Mouse (Mus musculus): ENCODE results near the gene Tmem59. TPM values are rescaled to one million over a fixed set of nuclear protein-coding genes. Genes with fewer than 3 reads are reported as not detected.
A peak's percentile ranks its signal among the peaks of the same experiment; 100 is the strongest.

Tmem59 gene
- polyA plus RNA-seq, 1 experiment from 2014 or later = 221 TPM

DNA sequence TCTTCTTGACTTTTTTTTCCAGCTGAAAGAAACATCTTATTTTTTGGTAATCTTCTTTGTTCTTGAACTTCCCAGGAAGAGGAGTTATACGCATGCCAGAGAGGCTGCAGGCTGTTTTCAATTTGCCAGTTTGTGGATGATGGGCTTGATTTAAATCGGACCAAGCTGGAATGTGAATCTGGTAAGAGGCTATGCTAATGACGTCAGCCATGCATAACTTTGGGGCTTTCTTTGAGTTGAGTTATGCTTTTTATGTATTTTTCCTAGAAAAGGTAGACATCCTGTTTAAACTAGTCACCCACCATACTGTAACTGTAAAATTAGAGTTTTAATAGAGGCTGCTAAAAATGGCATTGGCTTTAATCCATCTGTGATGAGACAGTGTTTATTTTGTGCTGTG is 7.5 kb downstream of the Tmem59 start:
- no peak overlapping the region for H3K27ac ChIP-seq (ENCODE audit: low read depth, low read length)
- DNase-seq (ENCODE audit: low spot score) (no peak), ATAC-seq (replicated peaks; ENCODE audit: low FRiP score) (no peak)
- WGBS = 84% methylated on average over 3 of the region's 3 CpGs
- no peak overlapping the region for H3K4me2 ChIP-seq
- H3K4me1 ChIP-seq (replicated peaks; ENCODE audit: control insufficient read depth, insufficient read depth, low read length) = peaks cover 25% of the 10 kb centered on the region
- H3K9me3 ChIP-seq (ENCODE audit: control insufficient read depth, low read length) = no peaks in the 10 kb centered on the region
- no peaks in the 10 kb centered on the region for H3K27me3 ChIP-seq (replicated peaks; ENCODE audit: control insufficient read depth, insufficient read depth, low read length)
- no peak overlapping the region for H3K4me3 ChIP-seq (ENCODE audit: low read depth, low read length)
- H3K36me3 ChIP-seq (ENCODE audit: control insufficient read depth, insufficient read depth, low read length) = peaks cover 22% of the 10 kb centered on the region; the same call in 1 of the 2 replicates
- no peak overlapping the region for H3K9ac ChIP-seq (ENCODE audit: low read depth, low read length)

DNA sequence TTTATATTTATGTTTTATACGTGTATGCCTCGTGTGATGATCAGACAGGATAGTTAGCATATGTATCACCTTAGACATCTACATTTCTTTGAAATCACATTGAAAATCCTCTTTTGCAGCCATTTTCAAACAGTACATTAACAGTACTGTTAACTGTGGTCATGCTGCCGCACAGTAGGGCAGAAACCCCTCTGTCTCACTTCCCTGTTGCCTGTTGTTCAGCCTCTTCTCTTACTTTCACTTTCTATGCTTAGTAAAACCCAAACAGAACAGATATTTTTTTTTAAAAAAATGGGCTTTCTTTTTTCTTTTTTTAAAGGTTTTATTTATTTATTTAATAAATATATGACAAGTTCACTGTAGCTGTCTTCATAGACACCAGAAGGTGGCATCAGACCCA is 15.6 kb downstream of the Tmem59 start:
- H3K4me1 ChIP-seq (replicated peaks; ENCODE audit: control insufficient read depth, insufficient read depth, low read length) = no peaks in the 10 kb centered on the region
- no peak overlapping the region for H3K4me3 ChIP-seq (ENCODE audit: low read depth, low read length)
- peaks cover 31% of the 10 kb centered on the region for H3K36me3 ChIP-seq (ENCODE audit: control insufficient read depth, insufficient read depth, low read length)
- DNase-seq (ENCODE audit: low spot score) (no peak), ATAC-seq (replicated peaks; ENCODE audit: low FRiP score) (no peak)
- no peak overlapping the region for H3K27ac ChIP-seq (ENCODE audit: low read depth, low read length)
- no peak overlapping the region for H3K4me2 ChIP-seq
- 93% methylated on average over 3 of the region's 3 CpGs for WGBS
- no peaks in the 10 kb centered on the region for H3K27me3 ChIP-seq (replicated peaks; ENCODE audit: control insufficient read depth, insufficient read depth, low read length)
- no peaks in the 10 kb centered on the region for H3K9me3 ChIP-seq (ENCODE audit: control insufficient read depth, low read length)
- H3K9ac ChIP-seq (ENCODE audit: low read depth, low read length) = no peak overlapping the region

DNA sequence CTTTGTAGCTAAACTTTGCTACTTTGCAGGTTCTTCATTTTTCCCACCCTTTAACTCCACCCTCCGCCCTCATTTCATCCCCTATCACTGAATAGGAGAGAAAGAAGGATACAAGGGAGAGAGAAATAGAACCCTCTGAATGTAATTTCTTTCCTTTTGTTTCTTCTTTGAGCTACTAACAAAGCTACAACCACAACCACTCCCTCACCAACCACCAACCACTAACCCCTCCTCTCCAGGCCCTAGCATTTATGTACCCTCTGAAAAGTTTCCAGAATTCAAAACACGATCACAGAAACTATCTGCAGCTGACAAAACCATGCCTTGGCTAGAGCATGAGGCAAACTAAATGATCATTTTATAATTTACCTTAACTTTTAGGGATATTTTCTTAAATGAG is 18.3 kb downstream of the Tmem59 start:
- DNase-seq (ENCODE audit: low spot score) (no peak), ATAC-seq (replicated peaks; ENCODE audit: low FRiP score) (no peak)
- H3K27me3 ChIP-seq (replicated peaks; ENCODE audit: control insufficient read depth, insufficient read depth, low read length) = no peaks in the 10 kb centered on the region
- no peaks in the 10 kb centered on the region for H3K4me1 ChIP-seq (replicated peaks; ENCODE audit: control insufficient read depth, insufficient read depth, low read length)
- H3K27ac ChIP-seq (ENCODE audit: low read depth, low read length) = no peak overlapping the region
- H3K4me3 ChIP-seq (ENCODE audit: low read depth, low read length) = no peak overlapping the region
- H3K9ac ChIP-seq (ENCODE audit: low read depth, low read length) = no peak overlapping the region
- peaks cover 39% of the 10 kb centered on the region for H3K36me3 ChIP-seq (ENCODE audit: control insufficient read depth, insufficient read depth, low read length)
- WGBS = 92% methylated on average over 2 of the region's 2 CpGs
- no peaks in the 10 kb centered on the region for H3K9me3 ChIP-seq (ENCODE audit: control insufficient read depth, low read length)
- no peak overlapping the region for H3K4me2 ChIP-seq

DNA sequence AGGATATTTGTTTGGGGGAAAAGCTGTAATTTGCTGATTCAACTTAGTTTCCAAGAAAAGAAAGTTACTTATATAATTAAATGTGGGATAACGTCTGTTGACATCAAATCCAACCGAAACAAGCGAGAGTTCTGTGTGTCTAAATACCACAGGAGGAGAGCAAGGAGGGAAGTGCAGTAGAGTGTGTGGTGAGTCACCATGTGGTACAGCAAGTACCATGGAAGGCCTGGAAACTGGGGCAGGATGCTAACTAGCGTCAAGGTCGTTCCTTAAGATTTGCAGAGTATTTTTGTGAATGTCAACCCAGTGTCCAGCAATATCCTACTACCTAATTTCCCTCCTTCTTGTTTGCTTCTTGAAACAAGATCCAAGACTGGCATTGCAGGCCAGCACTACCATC is 19.9 kb downstream of the Tmem59 start:
- H3K4me2 ChIP-seq = no peak overlapping the region
- no peaks in the 10 kb centered on the region for H3K4me1 ChIP-seq (replicated peaks; ENCODE audit: control insufficient read depth, insufficient read depth, low read length)
- DNase-seq (ENCODE audit: low spot score) (no peak), ATAC-seq (replicated peaks; ENCODE audit: low FRiP score) (no peak)
- H3K27me3 ChIP-seq (replicated peaks; ENCODE audit: control insufficient read depth, insufficient read depth, low read length) = no peaks in the 10 kb centered on the region
- peaks cover 42% of the 10 kb centered on the region for H3K36me3 ChIP-seq (ENCODE audit: control insufficient read depth, insufficient read depth, low read length)
- H3K27ac ChIP-seq (ENCODE audit: low read depth, low read length) = no peak overlapping the region
- H3K9me3 ChIP-seq (ENCODE audit: control insufficient read depth, low read length) = no peaks in the 10 kb centered on the region
- no peak overlapping the region for H3K9ac ChIP-seq (ENCODE audit: low read depth, low read length)
- no peak overlapping the region for H3K4me3 ChIP-seq (ENCODE audit: low read depth, low read length)
- 91% methylated on average over 5 of the region's 5 CpGs for WGBS

DNA sequence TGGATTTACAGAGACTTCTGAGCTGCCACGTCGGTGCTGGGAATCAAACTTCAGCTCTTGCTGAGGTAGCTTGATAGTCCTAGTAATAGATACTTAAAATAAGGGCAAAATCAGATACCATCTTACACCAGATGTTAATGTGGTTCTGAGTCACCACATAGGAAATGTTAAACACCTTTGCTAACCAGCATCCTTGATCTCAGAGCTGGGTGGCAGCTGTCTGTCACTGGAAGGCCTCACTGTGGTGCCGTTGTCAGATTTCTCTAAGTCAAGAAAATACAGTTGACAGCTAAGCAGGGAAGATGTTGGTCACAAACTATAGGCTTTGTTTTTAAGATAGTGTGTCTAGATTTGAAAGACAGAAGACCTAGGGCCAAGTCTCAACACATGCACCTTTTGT is 23.6 kb downstream of the Tmem59 start:
- DNase-seq (ENCODE audit: low spot score) (no peak), ATAC-seq (replicated peaks; ENCODE audit: low FRiP score) (no peak)
- no peaks in the 10 kb centered on the region for H3K9me3 ChIP-seq (ENCODE audit: control insufficient read depth, low read length)
- H3K4me3 ChIP-seq (ENCODE audit: low read depth, low read length) = no peak overlapping the region
- H3K4me2 ChIP-seq = no peak overlapping the region
- H3K36me3 ChIP-seq (ENCODE audit: control insufficient read depth, insufficient read depth, low read length) = peaks cover 37% of the 10 kb centered on the region
- H3K4me1 ChIP-seq (replicated peaks; ENCODE audit: control insufficient read depth, insufficient read depth, low read length) = no peaks in the 10 kb centered on the region
- H3K27me3 ChIP-seq (replicated peaks; ENCODE audit: control insufficient read depth, insufficient read depth, low read length) = no peaks in the 10 kb centered on the region
- WGBS = 88% methylated on average over 3 of the region's 3 CpGs
- no peak overlapping the region for H3K9ac ChIP-seq (ENCODE audit: low read depth, low read length)
- no peak overlapping the region for H3K27ac ChIP-seq (ENCODE audit: low read depth, low read length)

DNA sequence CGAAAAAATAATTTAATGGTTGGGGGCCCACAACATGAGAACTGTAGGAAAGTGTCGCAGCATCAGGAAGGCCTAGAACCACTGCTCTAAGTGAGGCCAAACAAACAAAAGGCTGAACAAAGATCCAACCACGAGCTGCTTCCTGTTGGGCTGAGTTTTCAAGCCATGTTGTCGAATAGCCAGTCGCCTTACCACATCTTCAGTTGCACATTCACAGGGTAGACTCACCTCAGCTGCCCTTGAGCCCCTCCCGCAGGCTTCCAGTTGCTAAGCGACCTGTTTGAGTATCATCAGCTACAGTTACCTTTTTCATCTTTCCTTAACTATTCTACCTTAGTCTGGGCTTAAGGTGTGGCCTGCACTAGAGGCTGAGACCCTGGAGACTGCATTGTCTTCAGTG is 24.8 kb downstream of the Tmem59 start:
- no peak for DNase-seq (ENCODE audit: low spot score)
- Histone ChIP-seq H3K9ac (ENCODE audit: low read depth, low read length) (no peak overlapping the region), H3K27ac (ENCODE audit: low read depth, low read length) (no peak overlapping the region), H3K36me3 (ENCODE audit: control insufficient read depth, insufficient read depth, low read length) (peaks cover 30% of the 10 kb centered on the region), H3K27me3 (replicated peaks; ENCODE audit: control insufficient read depth, insufficient read depth, low read length) (no peaks in the 10 kb centered on the region), H3K9me3 (ENCODE audit: control insufficient read depth, low read length) (no peaks in the 10 kb centered on the region), H3K4me2 (no peak overlapping the region), H3K4me3 (ENCODE audit: low read depth, low read length) (no peak overlapping the region), H3K4me1 (replicated peaks; ENCODE audit: control insufficient read depth, insufficient read depth, low read length) (no peaks in the 10 kb centered on the region)
- 80% methylated on average over 7 of the region's 7 CpGs for WGBS
- ATAC-seq (replicated peaks; ENCODE audit: low FRiP score) = no peak

DNA sequence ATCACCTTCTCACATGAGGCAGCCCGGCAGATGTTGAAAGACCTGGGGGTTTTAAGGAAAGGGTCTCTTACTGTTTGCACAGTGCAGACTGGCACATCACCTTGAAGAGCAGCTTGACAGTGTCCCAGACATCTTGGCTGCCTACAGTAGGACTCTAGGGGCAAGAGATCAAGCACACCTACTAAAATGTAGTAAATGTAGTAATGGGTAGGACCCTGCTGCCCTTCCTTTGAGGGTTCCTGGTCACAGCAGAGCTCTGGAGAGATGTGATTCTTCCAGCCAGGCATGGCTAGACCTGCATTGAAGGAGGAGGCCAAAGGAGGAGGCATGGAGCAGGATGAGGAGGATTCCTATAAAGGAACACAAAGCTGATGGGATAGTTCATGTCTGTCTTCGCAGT is 28.8 kb downstream of the Tmem59 start:
- Histone ChIP-seq H3K27me3 (replicated peaks; ENCODE audit: control insufficient read depth, insufficient read depth, low read length) (no peaks in the 10 kb centered on the region), H3K36me3 (ENCODE audit: control insufficient read depth, insufficient read depth, low read length) (peaks cover 10% of the 10 kb centered on the region), H3K9ac (ENCODE audit: low read depth, low read length) (no peak overlapping the region), H3K4me3 (ENCODE audit: low read depth, low read length) (no peak overlapping the region), H3K4me1 (replicated peaks; ENCODE audit: control insufficient read depth, insufficient read depth, low read length) (peaks cover 9% of the 10 kb centered on the region; the same call in 1 of the 2 replicates), H3K9me3 (ENCODE audit: control insufficient read depth, low read length) (no peaks in the 10 kb centered on the region), H3K4me2 (no peak overlapping the region), H3K27ac (ENCODE audit: low read depth, low read length) (no peak overlapping the region)
- no peak for DNase-seq (ENCODE audit: low spot score)
- 92% methylated on average over 2 of the region's 2 CpGs for WGBS
- no peak for ATAC-seq (replicated peaks; ENCODE audit: low FRiP score)

DNA sequence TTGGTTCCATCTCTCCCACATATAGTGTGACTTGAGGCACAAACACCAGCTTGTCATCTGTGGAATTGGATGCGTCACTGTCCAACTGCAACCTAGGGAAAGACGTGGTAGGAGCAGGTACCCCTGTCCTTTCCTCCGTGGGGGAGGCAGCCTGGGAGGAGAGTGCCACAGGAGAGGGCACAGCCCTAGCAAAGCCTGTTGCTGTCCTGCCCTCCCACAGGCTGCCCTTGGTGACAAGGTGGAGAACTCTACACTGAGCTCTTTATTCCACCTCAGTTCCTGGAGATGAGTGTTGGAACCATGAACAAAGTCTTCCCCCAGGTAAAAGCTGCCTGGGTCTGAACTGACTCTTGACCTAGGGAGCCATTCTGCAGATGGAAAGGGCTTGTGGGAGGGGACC is 30.7 kb downstream of the Tmem59 start, which contains the start of gene Ldlrad1:
Gene Ldlrad1 (plus strand): TSS at position 301 of the 400 bp plus-strand sequence.
- no peak within 1 kb of the TSS for H3K4me2 ChIP-seq
- H3K27ac ChIP-seq (ENCODE audit: low read depth, low read length) = no peak within 1 kb of the TSS
- H3K9ac ChIP-seq (ENCODE audit: low read depth, low read length) = no peak within 1 kb of the TSS
- DNase-seq (ENCODE audit: low spot score) (no peak), ATAC-seq (replicated peaks; ENCODE audit: low FRiP score) (no peak)
- peaks cover 9% of the 10 kb centered on the region; the same call in 1 of the 2 replicates for H3K4me1 ChIP-seq (replicated peaks; ENCODE audit: control insufficient read depth, insufficient read depth, low read length)
- H3K9me3 ChIP-seq (ENCODE audit: control insufficient read depth, low read length) = no peaks in the 10 kb centered on the region
- no peak within 1 kb of the TSS for H3K4me3 ChIP-seq (ENCODE audit: low read depth, low read length)
- no peaks in the 10 kb centered on the region for H3K27me3 ChIP-seq (replicated peaks; ENCODE audit: control insufficient read depth, insufficient read depth, low read length)
- 83% methylated on average over 3 of the region's 3 CpGs for WGBS
- H3K36me3 ChIP-seq (ENCODE audit: control insufficient read depth, insufficient read depth, low read length) = peaks cover 3% of the 10 kb centered on the region; the same call in 1 of the 2 replicates

DNA sequence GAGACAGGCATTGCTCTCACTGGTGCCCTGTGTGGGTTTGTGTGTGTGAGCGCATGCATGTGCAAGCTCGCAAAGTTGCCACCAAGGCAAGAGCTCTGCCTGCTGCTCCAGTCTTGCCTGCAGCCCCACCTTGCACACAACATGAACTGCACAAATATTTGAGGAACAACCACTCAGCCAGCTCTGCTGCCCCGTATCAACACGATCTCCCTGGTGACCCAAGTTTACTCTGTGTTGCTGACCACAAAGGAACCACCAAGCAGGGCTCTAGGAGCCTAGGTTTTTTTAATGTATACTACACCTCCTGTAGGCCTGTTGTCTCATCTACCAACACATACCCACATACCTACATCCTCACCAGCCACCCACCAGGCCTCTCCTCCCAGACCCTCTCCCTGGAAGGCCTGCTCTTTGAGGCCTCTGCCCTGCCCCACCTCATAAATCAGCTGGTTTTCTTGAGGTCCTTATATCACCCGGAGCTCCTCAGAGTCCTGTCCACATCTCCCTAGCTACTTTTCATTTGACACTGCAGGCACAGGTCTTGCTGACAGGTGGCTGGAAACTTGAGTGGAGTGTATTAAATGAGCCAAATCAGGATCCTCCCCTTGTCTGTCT is 32.4 kb downstream of the Tmem59 start:
- DNase-seq (ENCODE audit: low spot score) = no peak
- Histone ChIP-seq H3K4me1 (replicated peaks; ENCODE audit: control insufficient read depth, insufficient read depth, low read length) (peaks cover 9% of the 10 kb centered on the region; the same call in 1 of the 2 replicates), H3K36me3 (ENCODE audit: control insufficient read depth, insufficient read depth, low read length) (peaks cover 3% of the 10 kb centered on the region; the same call in 1 of the 2 replicates), H3K9me3 (ENCODE audit: control insufficient read depth, low read length) (no peaks in the 10 kb centered on the region), H3K4me3 (ENCODE audit: low read depth, low read length) (no peak overlapping the region), H3K27ac (ENCODE audit: low read depth, low read length) (no peak overlapping the region), H3K4me2 (no peak overlapping the region), H3K27me3 (replicated peaks; ENCODE audit: control insufficient read depth, insufficient read depth, low read length) (no peaks in the 10 kb centered on the region), H3K9ac (ENCODE audit: low read depth, low read length) (no peak overlapping the region)
- WGBS = 42% methylated on average over 5 of the region's 5 CpGs
- ATAC-seq (replicated peaks; ENCODE audit: low FRiP score) = 0 out of 2 replicates have a peak, but pooled peaks have one; percentile 27
